Mouse (Mus musculus) kidney, embryonic 14.5 days (tissue): ENCODE results near the gene Tmem109. TPM values are rescaled to one million over a fixed set of nuclear protein-coding genes. Genes with fewer than 3 reads are reported as not detected.

Experiments
- ATAC-seq: fragments of 200-750 bp; cut with Nextera tagmentation; 2 replicates; pipeline ENCODE4 v1.8.0; 2017; ENCODE audit warnings: moderate number of reproducible peaks, mild to moderate bottlenecking, moderate TSS enrichment, moderate library complexity; ENCODE audit not compliant: low FRiP score, low TSS enrichment
- H3K27ac ChIP-seq: fragments of 300-500 bp; sonication (generic); 2 replicates; pipeline ENCODE4 v1.5.1; 2014; ENCODE audit warnings: low read depth, mild to moderate bottlenecking, low read length, moderate library complexity, mixed read lengths
- H3K27me3 ChIP-seq: fragments of 300-500 bp; sonication (generic); 2 replicates; pipeline ENCODE4 v1.6.1; 2014; ENCODE audit warnings: mild to moderate bottlenecking, low read length; ENCODE audit not compliant: control insufficient read depth, insufficient read depth
- H3K36me3 ChIP-seq: fragments of 300-500 bp; sonication (generic); 2 replicates; pipeline ENCODE4 v1.6.1; 2014; ENCODE audit warnings: low read length, mixed read lengths; ENCODE audit not compliant: control insufficient read depth, insufficient read depth
- H3K4me1 ChIP-seq: fragments of 300-500 bp; sonication (generic); 2 replicates; pipeline ENCODE4 v1.6.1; 2014; ENCODE audit warnings: low read length, mixed read lengths; ENCODE audit not compliant: control insufficient read depth, insufficient read depth
- H3K4me2 ChIP-seq: fragments of 300-500 bp; sonication (generic); replicated peaks from 2 replicates; pipeline ENCODE4 v1.6.1; 2014; ENCODE audit warnings: low read depth, mild to moderate bottlenecking, low read length
- H3K4me3 ChIP-seq: fragments of 300-500 bp; sonication (generic); 2 replicates; pipeline ENCODE4 v1.5.1; 2014; ENCODE audit warnings: mild to moderate bottlenecking, low read length
- H3K9ac ChIP-seq: fragments of 300-500 bp; sonication (generic); 2 replicates; pipeline ENCODE4 v1.6.1; 2014; ENCODE audit warnings: low read depth, mild to moderate bottlenecking, low read length, moderate library complexity
- H3K9me3 ChIP-seq: fragments of 300-500 bp; sonication (generic); 2 replicates; pipeline ENCODE4 v1.6.1; 2016; ENCODE audit warnings: low read length; ENCODE audit not compliant: control insufficient read depth
- WGBS: fragments of 180-500 bp; shearing (Covaris S2); extraction: QIAGEN DNeasy Blood & Tissue Kit; methylation state at CpG from one replicate; pipeline ENCODE4 v1.1.7; 2014; 5-methylcytosine and 5-hydroxymethylcytosine counted together
- polyA plus RNA-seq: library from polyadenylated mRNA; unstranded; fragments of >200 nt; fragmentation: Nextera tagmentation; extraction: Ambion mirVana; gene quantifications from 2 replicates; pipeline ENCODE4 v1.2.1, GENCODE M21; 2014

Tmem109 gene
- polyA plus RNA-seq, 1 experiment from 2014 or later: 90.9 TPM

- WGBS: 76% methylated on average over 7 of the region's 7 CpGs
- no peak for ATAC-seq
- peaks cover 8% of the 10 kb centered on the region; the same call in 1 of the 2 replicates for H3K4me1 ChIP-seq
These were observed 60.5 kb downstream of the Tmem109 start for GRCm38 (mm10) chr19:10821319-10821718.

More at GRCm38 (mm10) chr19:10821319-10821718, 60.5 kb downstream of the Tmem109 start:
- Histone ChIP-seq H3K9me3 (no peaks in the 10 kb centered on the region), H3K4me3 (no peak overlapping the region), H3K27ac (no peak overlapping the region), H3K27me3 (no peaks in the 10 kb centered on the region), H3K36me3 (no peaks in the 10 kb centered on the region), H3K4me2 (no peak overlapping the region), H3K9ac (no peak overlapping the region)

Other genes with a start within 250 kb of the Tmem109 start
- gene Vwce, start 247.8 kb downstream of the Tmem109 start, polyA plus RNA-seq: 1.2 and 2.0 TPM in 2 replicates
- not detected in 2 replicates for gene Pga5, start 203.9 kb downstream of the Tmem109 start, polyA plus RNA-seq
- 18.9 and 31.7 TPM in 2 replicates for gene Vps37c, start 193.3 kb downstream of the Tmem109 start, polyA plus RNA-seq
- 0.46 and 0.61 TPM in 2 replicates for gene Cd5, start 143.0 kb downstream of the Tmem109 start, polyA plus RNA-seq
- gene Cd6, start 51.9 kb downstream of the Tmem109 start, polyA plus RNA-seq: 0.09 TPM in 1 of 2 replicates, not detected in the other
- 0.44 and 0.69 TPM in 2 replicates for gene Slc15a3, start 42.3 kb downstream of the Tmem109 start, polyA plus RNA-seq
- 65.2 and 71.5 TPM in 2 replicates for gene Tmem132a, start 12.1 kb downstream of the Tmem109 start, polyA plus RNA-seq
- 61.0 and 75.7 TPM in 2 replicates for gene Prpf19, start 13.2 kb upstream of the Tmem109 start, polyA plus RNA-seq
- not detected in 2 replicates for gene Zp1, start 38.6 kb upstream of the Tmem109 start, polyA plus RNA-seq
- gene Ptgdr2, start 55.2 kb upstream of the Tmem109 start, polyA plus RNA-seq: not detected in 2 replicates
- gene Ccdc86, start 67.3 kb upstream of the Tmem109 start, polyA plus RNA-seq: 26.0 and 32.7 TPM in 2 replicates
- gene Ms4a10, start 92.7 kb upstream of the Tmem109 start, polyA plus RNA-seq: not detected in 2 replicates
- gene Ms4a15, start 111.2 kb upstream of the Tmem109 start, polyA plus RNA-seq: not detected in 2 replicates
- not detected in 2 replicates for gene Ms4a18, start 136.0 kb upstream of the Tmem109 start, polyA plus RNA-seq
- not detected in 2 replicates for gene Ms4a8a, start 199.1 kb upstream of the Tmem109 start, polyA plus RNA-seq
- not detected in 2 replicates for gene 1700017D01Rik, start 248.9 kb upstream of the Tmem109 start, polyA plus RNA-seq